Mouse (Mus musculus) kidney, embryonic 15.5 days (tissue): ENCODE measurements around the gene Bicc1. TPM values are rescaled to one million over a fixed set of nuclear protein-coding genes. Genes with fewer than 3 reads are reported as not detected.

Experiments used
- ATAC-seq: fragments of 200-750 bp; cut with Nextera tagmentation; replicated peaks from 2 replicates; pipeline ENCODE4 v1.8.0; 2017; ENCODE audit warnings: moderate TSS enrichment; ENCODE audit not compliant: low FRiP score
- H3K27ac ChIP-seq: fragments of 300-500 bp; sonication (generic); 2 replicates; pipeline ENCODE4 v1.5.1; 2015; ENCODE audit warnings: mild to moderate bottlenecking, inconsistent platforms
- H3K27me3 ChIP-seq: fragments of 300-500 bp; sonication (generic); 2 replicates; pipeline ENCODE4 v1.6.1; 2015; ENCODE audit warnings: inconsistent platforms
- H3K36me3 ChIP-seq: fragments of 300-500 bp; sonication (generic); 2 replicates; pipeline ENCODE4 v1.6.1; 2015; ENCODE audit warnings: inconsistent platforms
- H3K4me1 ChIP-seq: fragments of 300-500 bp; sonication (generic); 2 replicates; pipeline ENCODE4 v1.6.1; 2015; ENCODE audit warnings: inconsistent platforms
- H3K4me2 ChIP-seq: fragments of 300-500 bp; sonication (generic); 2 replicates; pipeline ENCODE4 v1.6.1; 2015; ENCODE audit warnings: moderate library complexity, mild to moderate bottlenecking, inconsistent platforms
- H3K4me3 ChIP-seq: fragments of 300-500 bp; sonication (generic); replicated peaks from 2 replicates; pipeline ENCODE4 v1.5.1; 2015; ENCODE audit warnings: mild to moderate bottlenecking, inconsistent platforms
- H3K9ac ChIP-seq: fragments of 300-500 bp; sonication (generic); 2 replicates; pipeline ENCODE4 v1.6.1; 2015; ENCODE audit warnings: mild to moderate bottlenecking, inconsistent platforms
- H3K9me3 ChIP-seq: fragments of 300-500 bp; sonication (generic); replicated peaks from 2 replicates; pipeline ENCODE4 v1.6.1; 2016; ENCODE audit warnings: inconsistent platforms
- WGBS: fragments of 180-500 bp; shearing (Covaris S2); methylation state at CpG from one replicate; pipeline ENCODE4 v1.1.7; 2015; ENCODE audit warnings: mixed read lengths; 5-methylcytosine and 5-hydroxymethylcytosine counted together
- polyA plus RNA-seq: library from polyadenylated mRNA; unstranded; fragments of >200 nt; fragmentation: Nextera tagmentation; extraction: Ambion mirVana; gene quantifications from 2 replicates; pipeline ENCODE4 v1.2.1, GENCODE M21; 2015

Gene Bicc1
- polyA plus RNA-seq, 1 experiment from 2014 or later, result 40.3 TPM

GRCm38 (mm10) chr10:71078856-71079255 lies 80.6 kb downstream of the Bicc1 start:
- no peak overlapping the region for H3K4me2 ChIP-seq
- H3K27ac ChIP-seq, result no peak overlapping the region
- H3K4me1 ChIP-seq, result no peaks in the 10 kb centered on the region
- no peak overlapping the region for H3K4me3 ChIP-seq
- no peaks in the 10 kb centered on the region for H3K36me3 ChIP-seq
- no peak overlapping the region for H3K9ac ChIP-seq
- no peaks in the 10 kb centered on the region for H3K9me3 ChIP-seq
- ATAC-seq, result no peak
- H3K27me3 ChIP-seq, result no peaks in the 10 kb centered on the region
- 93% methylated on average over 5 of the region's 5 CpGs for WGBS

DNA sequence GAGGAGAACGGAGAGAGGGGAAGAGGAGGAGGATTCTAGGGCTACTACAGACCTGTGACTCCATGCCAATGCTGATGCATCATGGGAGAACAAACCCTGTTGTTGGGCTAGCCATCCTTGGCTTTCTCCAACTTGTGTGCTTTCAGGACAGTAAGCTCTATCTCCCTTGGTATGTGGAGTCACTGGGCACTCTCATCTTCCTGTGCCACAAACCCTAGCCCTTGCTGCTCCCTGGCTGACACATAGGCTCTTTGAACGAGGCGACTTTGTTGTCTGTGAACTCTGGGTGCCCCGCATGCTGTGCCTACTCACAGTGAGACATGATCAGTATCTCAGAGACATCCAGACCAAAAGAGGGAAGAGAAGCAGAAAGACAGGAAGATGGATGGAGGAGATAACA lies 94.5 kb downstream of the Bicc1 start:
- H3K27ac ChIP-seq, result peak overlapping the region; percentile 14; the same call in 1 of the 2 replicates
- no peak for ATAC-seq
- no peak overlapping the region for H3K4me2 ChIP-seq
- H3K36me3 ChIP-seq, result peaks cover 6% of the 10 kb centered on the region; the same call in 1 of the 2 replicates
- WGBS, result 43% methylated on average over 4 of the region's 4 CpGs
- H3K9ac ChIP-seq, result no peak overlapping the region
- no peaks in the 10 kb centered on the region for H3K27me3 ChIP-seq
- no peak overlapping the region for H3K4me3 ChIP-seq
- no peaks in the 10 kb centered on the region for H3K9me3 ChIP-seq
- peaks cover 23% of the 10 kb centered on the region; the same call in 1 of the 2 replicates for H3K4me1 ChIP-seq

DNA sequence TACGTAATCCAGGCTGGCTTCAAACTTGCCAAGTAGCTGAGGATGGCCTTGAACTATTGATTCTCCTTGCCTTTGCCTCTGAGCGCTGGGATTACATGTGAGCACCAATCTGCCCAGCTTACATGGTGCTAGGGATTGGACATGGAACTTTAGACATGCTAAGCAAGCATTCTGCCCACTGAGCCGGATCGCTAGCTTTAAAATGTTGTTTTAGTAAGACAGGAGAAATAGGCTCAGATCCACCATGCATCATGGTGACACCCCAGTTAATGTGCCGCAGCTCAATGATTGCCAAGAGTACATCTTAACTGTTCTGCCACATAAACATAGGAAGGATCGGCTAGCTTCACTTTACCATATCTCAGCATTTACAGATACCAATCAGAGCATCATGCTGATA lies 94.9 kb downstream of the Bicc1 start:
- Histone ChIP-seq H3K4me1 (peaks cover 23% of the 10 kb centered on the region; the same call in 1 of the 2 replicates), H3K9ac (no peak overlapping the region), H3K4me2 (no peak overlapping the region), H3K36me3 (peaks cover 6% of the 10 kb centered on the region; the same call in 1 of the 2 replicates), H3K27ac (peak overlapping the region; percentile 14; the same call in 1 of the 2 replicates), H3K27me3 (no peaks in the 10 kb centered on the region), H3K4me3 (no peak overlapping the region), H3K9me3 (no peaks in the 10 kb centered on the region)
- peak; percentile 47 for ATAC-seq
- WGBS, result 64% methylated on average over 6 of the region's 6 CpGs

DNA sequence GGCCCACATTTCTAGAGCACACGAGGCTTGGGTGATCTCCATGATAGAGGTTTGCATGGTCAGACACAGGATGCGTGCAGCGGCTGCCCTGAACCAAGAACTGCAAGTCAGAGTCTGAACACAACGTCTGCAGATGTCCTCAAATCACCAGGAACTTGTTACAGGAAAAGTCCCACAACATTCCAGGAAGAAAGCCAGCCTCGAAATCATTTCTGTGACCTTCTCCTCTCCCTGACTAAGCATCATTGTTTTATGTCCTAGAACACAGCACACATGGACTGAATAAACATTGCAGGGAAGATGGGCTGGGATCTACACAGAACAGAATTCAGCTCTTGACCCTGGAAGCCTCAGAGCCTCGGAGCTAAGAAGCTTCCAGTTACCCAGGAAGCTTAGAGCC lies 97.3 kb downstream of the Bicc1 start:
- H3K4me2 ChIP-seq, result no peak overlapping the region
- no peaks in the 10 kb centered on the region for H3K27me3 ChIP-seq
- no peak overlapping the region for H3K9ac ChIP-seq
- no peak overlapping the region for H3K4me3 ChIP-seq
- no peak overlapping the region for H3K27ac ChIP-seq
- peaks cover 26% of the 10 kb centered on the region for H3K4me1 ChIP-seq
- H3K36me3 ChIP-seq, result peaks cover 3% of the 10 kb centered on the region; the same call in 1 of the 2 replicates
- no peak for ATAC-seq
- H3K9me3 ChIP-seq, result no peaks in the 10 kb centered on the region
- WGBS, result 47% methylated on average over 6 of the region's 6 CpGs

DNA sequence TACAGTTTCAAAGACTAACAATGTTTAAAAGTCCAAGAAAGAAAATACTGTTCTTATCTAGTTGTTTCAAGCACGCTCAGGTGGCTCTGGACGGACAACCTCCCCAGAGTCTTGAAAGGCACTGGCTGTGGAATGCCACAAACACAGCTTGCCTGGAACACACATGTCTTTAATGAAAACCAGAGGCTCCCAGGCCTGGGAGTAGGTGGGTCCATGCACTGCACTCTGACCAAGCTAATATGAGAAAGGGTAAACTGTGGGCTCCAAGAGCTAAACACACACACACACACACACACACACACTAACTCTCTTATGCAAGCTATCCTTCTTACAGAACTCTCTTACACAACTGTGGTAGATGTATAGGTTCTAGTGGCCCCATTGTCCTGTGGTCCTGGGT lies 99.2 kb downstream of the Bicc1 start:
- 58% methylated on average over 2 of the region's 2 CpGs for WGBS
- Histone ChIP-seq H3K36me3 (peaks cover 3% of the 10 kb centered on the region; the same call in 1 of the 2 replicates), H3K9ac (no peak overlapping the region), H3K27me3 (no peaks in the 10 kb centered on the region), H3K4me2 (no peak overlapping the region), H3K4me3 (no peak overlapping the region), H3K27ac (no peak overlapping the region), H3K4me1 (peaks cover 29% of the 10 kb centered on the region), H3K9me3 (no peaks in the 10 kb centered on the region)
- ATAC-seq, result no peak

GRCm38 (mm10) chr10:71058616-71059247 lies 100.8 kb downstream of the Bicc1 start:
- no peak overlapping the region for H3K4me3 ChIP-seq
- ATAC-seq, result no peak
- no peak overlapping the region for H3K9ac ChIP-seq
- H3K36me3 ChIP-seq, result peaks cover under 1% of the 10 kb centered on the region; the same call in 1 of the 2 replicates
- peaks cover 24% of the 10 kb centered on the region; the same call in 1 of the 2 replicates for H3K4me1 ChIP-seq
- H3K9me3 ChIP-seq, result no peaks in the 10 kb centered on the region
- 0 out of 2 replicates have a peak overlapping the region, but pooled peaks have one; percentile 24 for H3K27ac ChIP-seq
- no peak overlapping the region for H3K4me2 ChIP-seq
- no peaks in the 10 kb centered on the region for H3K27me3 ChIP-seq
- WGBS, result 37% methylated on average over 14 of the region's 14 CpGs

- peaks cover 28% of the 10 kb centered on the region for H3K4me1 ChIP-seq
- H3K36me3 ChIP-seq, result no peaks in the 10 kb centered on the region
- ATAC-seq, result no peak
- 86% methylated on average over 5 of the region's 5 CpGs for WGBS
- no peak overlapping the region for H3K4me3 ChIP-seq
- no peaks in the 10 kb centered on the region for H3K27me3 ChIP-seq
- no peak overlapping the region for H3K27ac ChIP-seq
- H3K9me3 ChIP-seq, result no peaks in the 10 kb centered on the region
- H3K4me2 ChIP-seq, result no peak overlapping the region
- H3K9ac ChIP-seq, result no peak overlapping the region
Observed at GRCm38 (mm10) chr10:71058070-71058469, 101.4 kb downstream of the Bicc1 start.

DNA sequence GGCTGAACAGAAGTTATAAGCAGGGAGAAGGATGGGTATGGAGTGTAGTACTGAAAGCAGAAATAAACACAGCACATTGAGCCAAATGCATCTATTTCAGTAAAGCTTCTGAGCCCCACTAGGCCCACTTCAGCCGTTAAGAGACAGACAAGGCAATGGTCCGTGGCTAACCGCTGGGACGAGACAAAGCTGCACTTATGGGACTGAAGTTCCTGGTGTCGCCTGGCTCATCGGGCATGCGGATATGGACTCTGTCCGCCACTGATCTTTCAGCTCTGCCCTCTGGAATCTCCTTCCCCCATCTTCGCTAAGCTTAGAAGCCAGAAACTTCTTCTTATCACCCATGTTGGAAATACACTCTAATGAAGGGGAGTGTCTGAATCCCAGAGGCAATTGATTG lies 106.8 kb downstream of the Bicc1 start:
- WGBS, result 52% methylated on average over 9 of the region's 9 CpGs

GRCm38 (mm10) chr10:71052208-71052607 lies 107.3 kb downstream of the Bicc1 start:
- no peak overlapping the region for H3K4me3 ChIP-seq
- H3K27me3 ChIP-seq, result no peaks in the 10 kb centered on the region
- no peaks in the 10 kb centered on the region for H3K36me3 ChIP-seq
- peak overlapping the region; percentile 56 for H3K27ac ChIP-seq
- no peak for ATAC-seq
- no peak overlapping the region for H3K9ac ChIP-seq
- no peak overlapping the region for H3K4me2 ChIP-seq
- no peaks in the 10 kb centered on the region for H3K9me3 ChIP-seq
- H3K4me1 ChIP-seq, result peaks cover 23% of the 10 kb centered on the region
- WGBS, result 61% methylated on average over 7 of the region's 7 CpGs

More for the DNA sequence above, 106.8 kb downstream of the Bicc1 start:
- no peak overlapping the region for H3K4me2 ChIP-seq
- H3K4me3 ChIP-seq, result no peak overlapping the region
- no peaks in the 10 kb centered on the region for H3K36me3 ChIP-seq
- 0 out of 2 replicates have a peak, but pooled peaks have one; percentile 45 for ATAC-seq
- H3K27ac ChIP-seq, result peak overlapping the region; percentile 56
- no peak overlapping the region for H3K9ac ChIP-seq
- H3K4me1 ChIP-seq, result peaks cover 23% of the 10 kb centered on the region
- H3K9me3 ChIP-seq, result no peaks in the 10 kb centered on the region
- no peaks in the 10 kb centered on the region for H3K27me3 ChIP-seq

DNA sequence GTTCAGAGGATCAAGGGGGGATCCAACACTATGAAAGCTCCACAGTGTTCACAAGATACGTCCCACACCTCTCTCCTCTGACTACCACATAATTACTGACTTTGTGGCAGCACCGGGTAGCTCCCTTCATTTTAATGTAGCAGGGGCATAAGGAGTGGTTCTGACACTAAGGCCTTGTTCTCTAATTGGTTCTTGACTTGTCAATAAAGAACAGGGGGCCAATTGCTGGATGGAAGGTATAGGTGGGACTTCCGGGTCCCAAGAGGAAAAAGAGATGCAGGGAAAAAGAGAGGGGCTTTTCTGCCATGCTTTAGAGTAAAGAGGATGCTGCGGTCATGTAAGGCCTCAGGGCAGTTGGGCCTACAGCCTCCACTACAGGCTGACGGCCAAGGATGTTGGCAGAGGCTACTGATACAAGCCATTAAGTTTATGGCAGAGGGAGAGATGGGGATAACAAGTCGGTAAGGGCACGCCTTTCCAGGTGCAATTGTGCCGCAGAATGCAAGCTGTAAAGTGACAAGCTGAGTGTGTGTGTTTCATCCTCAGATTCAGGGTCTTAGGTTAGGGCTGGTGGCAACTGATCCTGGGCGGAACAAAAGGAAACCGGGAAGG lies 108.7 kb downstream of the Bicc1 start:
- H3K9me3 ChIP-seq, result no peaks in the 10 kb centered on the region
- 53% methylated on average over 10 of the region's 10 CpGs for WGBS
- no peak overlapping the region for H3K9ac ChIP-seq
- no peak overlapping the region for H3K4me2 ChIP-seq
- peaks cover 20% of the 10 kb centered on the region for H3K4me1 ChIP-seq
- no peak overlapping the region for H3K4me3 ChIP-seq
- H3K36me3 ChIP-seq, result peaks cover 1% of the 10 kb centered on the region
- H3K27ac ChIP-seq, result no peak overlapping the region
- no peaks in the 10 kb centered on the region for H3K27me3 ChIP-seq
- no peak for ATAC-seq

DNA sequence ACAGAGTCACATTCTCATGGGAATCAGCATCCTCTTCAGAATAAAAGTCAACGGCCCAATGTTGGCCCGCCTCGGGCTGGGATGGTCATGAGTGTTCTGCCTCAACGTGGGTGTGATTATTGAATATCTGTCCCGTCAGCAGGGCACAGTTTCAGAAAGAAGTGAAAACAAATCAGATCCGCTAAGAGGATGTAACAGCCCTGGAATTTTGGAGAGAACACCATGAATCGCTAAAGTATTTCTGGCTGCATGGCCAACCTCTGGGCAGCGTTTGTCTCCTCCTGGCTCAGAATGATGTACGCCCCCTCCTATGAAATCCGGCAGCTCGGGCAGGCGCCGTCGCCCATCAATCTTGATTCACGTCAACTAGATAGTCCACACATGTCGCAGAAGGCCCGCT lies 110.2 kb downstream of the Bicc1 start:
- H3K27ac ChIP-seq, result no peak overlapping the region
- peaks cover 20% of the 10 kb centered on the region for H3K4me1 ChIP-seq
- ATAC-seq, result no peak
- H3K36me3 ChIP-seq, result peaks cover 6% of the 10 kb centered on the region
- no peak overlapping the region for H3K4me3 ChIP-seq
- no peak overlapping the region for H3K4me2 ChIP-seq
- H3K9ac ChIP-seq, result no peak overlapping the region
- WGBS, result 80% methylated on average over 17 of the region's 17 CpGs
- no peaks in the 10 kb centered on the region for H3K27me3 ChIP-seq
- H3K9me3 ChIP-seq, result no peaks in the 10 kb centered on the region

- Histone ChIP-seq H3K27me3 (no peaks in the 10 kb centered on the region), H3K9ac (no peak overlapping the region), H3K4me3 (no peak overlapping the region), H3K36me3 (peaks cover 6% of the 10 kb centered on the region), H3K27ac (no peak overlapping the region), H3K4me2 (no peak overlapping the region), H3K9me3 (no peaks in the 10 kb centered on the region), H3K4me1 (no peaks in the 10 kb centered on the region)
- 96% methylated on average over 1 of the region's 1 CpGs for WGBS
- no peak for ATAC-seq
Observed at GRCm38 (mm10) chr10:71044410-71044809, 115.1 kb downstream of the Bicc1 start.
